Mouse (Mus musculus) neural tube, embryonic 11.5 days (tissue): ENCODE results near the gene Rtp1. TPM values are rescaled to one million over a fixed set of nuclear protein-coding genes. Genes with fewer than 3 reads are reported as not detected.

Experiments used
- polyA plus RNA-seq: library from polyadenylated mRNA; unstranded; fragments of >200 nt; fragmentation: Nextera tagmentation; extraction: Ambion mirVana; gene quantifications from 2 replicates; pipeline ENCODE4 v1.2.1, GENCODE M21; 2014

Rtp1 gene
- polyA plus RNA-seq, 1 experiment from 2014 or later: not detected

Other genes starting within 250 kb of the Rtp1 start
- 36.3 and 39.7 TPM in 2 replicates for gene St6gal1, start 204.4 kb upstream of the Rtp1 start, polyA plus RNA-seq
- 1.0 and 1.8 TPM in 2 replicates for gene Rtp4, start 91.2 kb downstream of the Rtp1 start, polyA plus RNA-seq
- 18.9 and 19.0 TPM in 2 replicates for gene Masp1, start 91.7 kb downstream of the Rtp1 start, polyA plus RNA-seq